Mouse (Mus musculus) forebrain, embryonic 16.5 days (tissue): Measurements from ENCODE around the gene Naaladl2. TPM values are rescaled to one million over a fixed set of nuclear protein-coding genes. Genes with fewer than 3 reads are reported as not detected.
A peak's percentile ranks its signal among the peaks of the same experiment; 100 is the strongest.

ENCODE experiments used
- ATAC-seq: fragments of 200-750 bp; cut with Nextera tagmentation; 2 replicates; pipeline ENCODE4 v1.8.0; 2017; ENCODE audit warnings: mild to moderate bottlenecking, moderate library complexity
- H3K27ac ChIP-seq: fragments of 300-500 bp; sonication (generic); 2 replicates; pipeline ENCODE4 v1.5.1; 2014; ENCODE audit warnings: low read length, control low read depth
- H3K27me3 ChIP-seq: fragments of 300-500 bp; sonication (generic); replicated peaks from 2 replicates; pipeline ENCODE4 v1.6.1; 2014; ENCODE audit warnings: low read length; ENCODE audit not compliant: control insufficient read depth, insufficient read depth
- H3K36me3 ChIP-seq: fragments of 300-500 bp; sonication (generic); 2 replicates; pipeline ENCODE4 v1.6.1; 2014; ENCODE audit not compliant: control insufficient read depth, insufficient read depth
- H3K4me1 ChIP-seq: fragments of 300-500 bp; sonication (generic); replicated peaks from 2 replicates; pipeline ENCODE4 v1.6.1; 2014; ENCODE audit warnings: low read length; ENCODE audit not compliant: control insufficient read depth, insufficient read depth
- H3K4me2 ChIP-seq: fragments of 300-500 bp; sonication (generic); 2 replicates; pipeline ENCODE4 v1.6.1; 2014; ENCODE audit warnings: mild to moderate bottlenecking, low read length, control low read depth
- H3K4me3 ChIP-seq: fragments of 300-500 bp; sonication (generic); replicated peaks from 2 replicates; pipeline ENCODE4 v1.5.1; 2014; ENCODE audit warnings: mild to moderate bottlenecking, low read length, control low read depth
- H3K9ac ChIP-seq: fragments of 300-500 bp; sonication (generic); replicated peaks from 2 replicates; pipeline ENCODE4 v1.6.1; 2014; ENCODE audit warnings: low read depth, low read length, control low read depth
- H3K9me3 ChIP-seq: fragments of 300-500 bp; sonication (generic); 2 replicates; pipeline ENCODE4 v1.6.1; 2016; ENCODE audit warnings: low read length; ENCODE audit not compliant: control insufficient read depth
- WGBS: fragments of 180-500 bp; shearing (Covaris S2); extraction: QIAGEN DNeasy Blood & Tissue Kit; methylation state at CpG from one replicate; pipeline ENCODE4 v1.1.7; 2014; 5-methylcytosine and 5-hydroxymethylcytosine counted together
- polyA plus RNA-seq: library from polyadenylated mRNA; unstranded; fragments of >200 nt; fragmentation: Nextera tagmentation; extraction: Ambion mirVana; gene quantifications from 2 replicates; pipeline ENCODE4 v1.2.1, GENCODE M21; 2015

Gene Naaladl2
- polyA plus RNA-seq, 1 experiment from 2014 or later = 0.10 TPM

GRCm38 (mm10) chr3:24992577-24992976 is 151.5 kb downstream of the Naaladl2 start:
- H3K27ac ChIP-seq = no peak overlapping the region
- no peaks in the 10 kb centered on the region for H3K36me3 ChIP-seq
- no peak overlapping the region for H3K4me2 ChIP-seq
- no peak overlapping the region for H3K9ac ChIP-seq
- H3K27me3 ChIP-seq = no peaks in the 10 kb centered on the region; the same call in 1 of the 2 replicates
- ATAC-seq = peak; percentile 57; the same call in 1 of the 2 replicates
- no peaks in the 10 kb centered on the region for H3K9me3 ChIP-seq
- H3K4me1 ChIP-seq = no peaks in the 10 kb centered on the region
- H3K4me3 ChIP-seq = no peak overlapping the region
- WGBS = 3% methylated on average over 2 of the region's 2 CpGs

DNA sequence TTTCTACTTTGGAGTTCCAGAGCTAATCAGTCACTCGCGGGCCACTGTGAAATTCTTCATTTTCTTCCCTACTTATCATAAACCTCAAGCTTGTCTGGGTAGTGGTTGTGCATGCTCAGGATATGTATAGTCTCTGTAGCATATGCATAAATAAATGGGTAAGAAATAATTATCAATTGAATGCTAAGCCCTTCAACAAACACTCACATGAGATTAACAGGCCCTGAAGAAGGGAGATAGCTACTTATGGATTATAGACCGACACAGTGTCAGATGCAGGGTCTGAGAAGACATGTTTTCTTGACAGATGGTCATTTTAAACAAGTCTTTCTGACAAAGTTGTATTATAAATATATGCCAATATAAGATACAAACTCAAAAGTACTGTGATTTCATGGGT is 152.0 kb downstream of the Naaladl2 start:
- Histone ChIP-seq H3K9me3 (no peaks in the 10 kb centered on the region), H3K9ac (no peak overlapping the region), H3K4me2 (no peak overlapping the region), H3K27me3 (no peaks in the 10 kb centered on the region; the same call in 1 of the 2 replicates), H3K4me3 (no peak overlapping the region), H3K36me3 (no peaks in the 10 kb centered on the region), H3K4me1 (no peaks in the 10 kb centered on the region), H3K27ac (no peak overlapping the region)
- no peak for ATAC-seq
- WGBS = 44% methylated on average over 3 of the region's 3 CpGs

GRCm38 (mm10) chr3:24982111-24982510 is 161.9 kb downstream of the Naaladl2 start:
- H3K27ac ChIP-seq = no peak overlapping the region
- no peaks in the 10 kb centered on the region for H3K9me3 ChIP-seq
- no peaks in the 10 kb centered on the region for H3K36me3 ChIP-seq
- H3K9ac ChIP-seq = no peak overlapping the region
- H3K4me1 ChIP-seq = no peaks in the 10 kb centered on the region
- H3K27me3 ChIP-seq = no peaks in the 10 kb centered on the region
- no peak for ATAC-seq
- 67% methylated on average over 4 of the region's 4 CpGs for WGBS
- H3K4me3 ChIP-seq = no peak overlapping the region
- H3K4me2 ChIP-seq = no peak overlapping the region

DNA sequence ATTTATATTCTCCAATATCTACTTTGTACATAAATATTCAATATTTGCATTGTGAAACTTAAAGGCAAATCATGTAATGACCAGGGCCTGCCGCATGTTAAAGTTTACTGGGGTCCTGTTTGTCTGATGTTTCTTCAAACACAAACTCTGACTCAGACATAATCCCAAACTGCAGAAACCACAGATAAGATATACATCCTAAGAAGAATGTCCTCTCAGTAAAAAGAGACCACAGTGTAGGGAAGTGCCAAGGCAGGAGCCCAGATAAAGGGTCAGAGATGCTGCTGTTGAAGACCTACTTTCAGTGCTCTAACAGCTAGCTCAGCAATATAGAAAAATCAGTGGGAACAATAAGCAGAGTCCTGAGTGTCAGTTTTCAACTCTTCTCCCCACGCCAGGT is 201.9 kb downstream of the Naaladl2 start:
- Histone ChIP-seq H3K9me3 (no peaks in the 10 kb centered on the region), H3K4me3 (no peak overlapping the region), H3K36me3 (no peaks in the 10 kb centered on the region), H3K4me2 (no peak overlapping the region), H3K27ac (no peak overlapping the region), H3K27me3 (no peaks in the 10 kb centered on the region), H3K4me1 (0 out of 2 replicates have a peak, but pooled peaks cover 4% of the 10 kb centered on the region), H3K9ac (no peak overlapping the region)
- WGBS = 92% methylated on average over 2 of the region's 2 CpGs
- ATAC-seq = no peak

DNA sequence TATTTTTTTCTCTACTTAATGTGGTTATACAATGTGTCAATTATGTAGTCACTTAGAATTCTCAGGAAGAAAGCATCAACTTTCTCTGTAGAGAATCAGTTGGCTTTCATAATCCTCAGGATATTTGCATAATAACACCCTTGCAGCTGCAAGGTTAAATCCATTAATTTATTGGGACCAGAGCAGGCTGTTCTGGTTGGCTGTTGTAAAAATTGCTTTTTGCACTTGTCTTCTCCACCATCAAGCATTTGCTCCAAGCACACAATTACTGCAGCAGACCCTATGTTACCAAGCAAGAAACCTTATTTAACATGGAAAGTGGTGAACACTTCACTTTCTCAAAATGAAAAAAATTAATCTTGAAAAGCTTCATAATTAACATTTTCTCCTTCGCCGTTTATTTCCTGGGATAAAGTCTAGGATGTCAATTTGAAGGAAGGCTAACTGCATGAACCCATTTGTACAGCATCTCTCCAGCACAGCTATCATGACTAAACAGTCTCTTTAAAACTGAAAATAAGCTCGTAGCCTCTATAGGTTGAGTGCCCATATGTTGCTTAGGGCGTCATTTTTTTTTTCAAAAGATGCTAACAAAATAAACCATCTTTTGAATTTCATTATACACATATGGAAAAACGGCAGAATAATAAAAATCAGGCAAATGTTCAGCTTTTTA is 205.4 kb downstream of the Naaladl2 start:
- Histone ChIP-seq H3K4me1 (0 out of 2 replicates have a peak, but pooled peaks cover 4% of the 10 kb centered on the region), H3K4me2 (no peak overlapping the region), H3K27me3 (no peaks in the 10 kb centered on the region), H3K4me3 (no peak overlapping the region), H3K9me3 (no peaks in the 10 kb centered on the region), H3K27ac (no peak overlapping the region), H3K9ac (no peak overlapping the region), H3K36me3 (no peaks in the 10 kb centered on the region)
- 50% methylated on average over 5 of the region's 5 CpGs for WGBS
- ATAC-seq = peak; percentile 82

DNA sequence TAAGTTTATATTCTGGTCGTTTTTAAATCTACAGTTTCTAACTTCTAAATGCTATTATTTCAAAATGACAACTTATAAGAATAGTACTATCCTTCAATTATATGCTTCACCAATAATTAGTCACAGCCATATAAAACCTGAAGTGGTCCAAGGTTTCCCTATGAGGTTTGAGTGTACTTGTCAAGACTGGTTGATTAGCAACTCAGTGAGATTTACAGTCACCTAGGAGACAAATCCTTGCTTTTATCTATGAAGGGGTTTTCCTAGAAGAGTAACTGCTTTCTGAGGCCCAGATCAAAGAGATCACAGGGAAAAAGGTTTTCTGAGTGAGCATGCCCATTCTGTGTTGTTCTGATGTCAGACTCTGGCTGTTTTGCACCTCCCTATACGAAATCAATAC is 222.2 kb downstream of the Naaladl2 start:
- no peak overlapping the region for H3K4me3 ChIP-seq
- H3K4me2 ChIP-seq = no peak overlapping the region
- no peaks in the 10 kb centered on the region for H3K27me3 ChIP-seq
- H3K9me3 ChIP-seq = no peaks in the 10 kb centered on the region
- WGBS = 26% methylated on average over 2 of the region's 2 CpGs
- H3K9ac ChIP-seq = no peak overlapping the region
- no peaks in the 10 kb centered on the region for H3K4me1 ChIP-seq
- no peaks in the 10 kb centered on the region for H3K36me3 ChIP-seq
- no peak overlapping the region for H3K27ac ChIP-seq
- no peak for ATAC-seq

GRCm38 (mm10) chr3:24921401-24921800 is 222.7 kb downstream of the Naaladl2 start:
- Histone ChIP-seq H3K4me1 (no peaks in the 10 kb centered on the region), H3K27ac (no peak overlapping the region), H3K9ac (no peak overlapping the region), H3K9me3 (no peaks in the 10 kb centered on the region), H3K4me3 (no peak overlapping the region), H3K36me3 (no peaks in the 10 kb centered on the region), H3K27me3 (no peaks in the 10 kb centered on the region), H3K4me2 (no peak overlapping the region)
- no peak for ATAC-seq
- WGBS = 59% methylated on average over 6 of the region's 6 CpGs

DNA sequence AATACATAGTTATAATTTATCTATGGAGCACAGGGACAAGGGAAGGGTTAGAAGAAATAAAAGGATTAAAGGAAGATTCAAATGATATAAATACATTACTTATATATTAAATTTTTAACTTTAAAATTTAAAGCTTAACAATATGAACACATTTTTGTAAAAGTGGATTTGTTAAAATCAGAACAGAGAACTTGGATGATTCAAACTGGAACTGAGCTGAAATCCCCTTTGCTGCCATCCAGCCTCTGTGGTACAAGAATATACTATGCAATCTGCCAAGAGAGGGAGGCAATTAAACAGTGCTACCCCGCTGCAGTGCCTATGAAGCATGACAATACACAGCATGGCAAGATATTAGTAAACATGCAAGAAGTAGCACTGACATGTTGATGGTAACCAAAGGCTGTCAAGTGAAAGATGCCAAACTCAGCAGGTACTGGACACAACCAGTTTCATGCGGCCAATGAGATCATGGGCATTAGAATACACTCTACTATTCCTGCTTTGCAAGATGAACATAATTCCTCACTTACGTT is 238.6 kb downstream of the Naaladl2 start:
- Histone ChIP-seq H3K9ac (no peak overlapping the region), H3K27ac (no peak overlapping the region), H3K4me3 (no peak overlapping the region), H3K4me1 (no peaks in the 10 kb centered on the region), H3K36me3 (no peaks in the 10 kb centered on the region), H3K4me2 (no peak overlapping the region), H3K27me3 (no peaks in the 10 kb centered on the region), H3K9me3 (no peaks in the 10 kb centered on the region)
- WGBS = 87% methylated on average over 3 of the region's 3 CpGs
- peak; percentile 54; the same call in 1 of the 2 replicates for ATAC-seq

GRCm38 (mm10) chr3:24888801-24889200 is 255.3 kb downstream of the Naaladl2 start:
- Histone ChIP-seq H3K9ac (no peak overlapping the region), H3K4me1 (no peaks in the 10 kb centered on the region), H3K27me3 (no peaks in the 10 kb centered on the region), H3K9me3 (no peaks in the 10 kb centered on the region), H3K27ac (no peak overlapping the region), H3K4me2 (no peak overlapping the region), H3K36me3 (no peaks in the 10 kb centered on the region), H3K4me3 (no peak overlapping the region)
- ATAC-seq = no peak
- 88% methylated on average over 3 of the region's 3 CpGs for WGBS
